Mouse (Mus musculus) embryonic facial prominence, embryonic 12.5 days (tissue): ENCODE measurements around the gene Gpc6. TPM values are rescaled to one million over a fixed set of nuclear protein-coding genes. Genes with fewer than 3 reads are reported as not detected.

Experiments
- ATAC-seq: fragments of 200-750 bp; cut with Nextera tagmentation; 2 replicates; pipeline ENCODE4 v1.8.0; 2017; ENCODE audit not compliant: insufficient number of reproducible peaks, insufficient read depth, low FRiP score, low TSS enrichment
- H3K27ac ChIP-seq: fragments of 300-500 bp; sonication (generic); 2 replicates; pipeline ENCODE4 v1.5.1; 2016; ENCODE audit warnings: mild to moderate bottlenecking
- H3K27me3 ChIP-seq: fragments of 300-500 bp; sonication (generic); 2 replicates; pipeline ENCODE4 v1.6.1; 2016; ENCODE audit warnings: mild to moderate bottlenecking, moderate library complexity
- H3K36me3 ChIP-seq: fragments of 300-500 bp; sonication (generic); 2 replicates; pipeline ENCODE4 v1.6.1; 2016; ENCODE audit warnings: mild to moderate bottlenecking
- H3K4me1 ChIP-seq: fragments of 300-500 bp; sonication (generic); 2 replicates; pipeline ENCODE4 v1.6.1; 2016
- H3K4me2 ChIP-seq: fragments of 300-500 bp; sonication (generic); replicated peaks from 2 replicates; pipeline ENCODE4 v1.6.1; 2016; ENCODE audit warnings: mild to moderate bottlenecking, moderate library complexity
- H3K4me3 ChIP-seq: fragments of 300-500 bp; sonication (generic); 2 replicates; pipeline ENCODE4 v1.5.1; 2016; ENCODE audit warnings: mild to moderate bottlenecking
- H3K9ac ChIP-seq: fragments of 300-500 bp; sonication (generic); 2 replicates; pipeline ENCODE4 v1.6.1; 2016; ENCODE audit warnings: mild to moderate bottlenecking, moderate library complexity
- H3K9me3 ChIP-seq: fragments of 300-500 bp; sonication (generic); 2 replicates; pipeline ENCODE4 v1.6.1; 2016; ENCODE audit warnings: mild to moderate bottlenecking, moderate library complexity
- WGBS: fragments of 180-500 bp; shearing (Covaris S2); methylation state at CpG from one replicate; pipeline ENCODE4 v1.1.7; 2016; 5-methylcytosine and 5-hydroxymethylcytosine counted together
- polyA plus RNA-seq: library from polyadenylated mRNA; unstranded; fragments of >200 nt; fragmentation: Nextera tagmentation; extraction: Ambion mirVana; gene quantifications from 2 replicates; pipeline ENCODE4 v1.2.1, GENCODE M21; 2016

The Gpc6 gene
- polyA plus RNA-seq, 1 experiment from 2014 or later, result 76.9 TPM

- H3K9ac ChIP-seq, result no peak overlapping the region
- no peaks in the 10 kb centered on the region for H3K36me3 ChIP-seq
- ATAC-seq, result no peak
- H3K4me3 ChIP-seq, result no peak overlapping the region
- no peaks in the 10 kb centered on the region for H3K27me3 ChIP-seq
- H3K27ac ChIP-seq, result no peak overlapping the region
- 83% methylated on average over 2 of the region's 2 CpGs for WGBS
- no peak overlapping the region for H3K4me2 ChIP-seq
- H3K4me1 ChIP-seq, result no peaks in the 10 kb centered on the region
- no peaks in the 10 kb centered on the region for H3K9me3 ChIP-seq
Measured at GRCm38 (mm10) chr14:117794874-117795273, 869.8 kb downstream of the Gpc6 start.

- Histone ChIP-seq H3K9me3 (no peaks in the 10 kb centered on the region), H3K4me1 (no peaks in the 10 kb centered on the region), H3K27me3 (no peaks in the 10 kb centered on the region), H3K4me3 (no peak overlapping the region), H3K9ac (no peak overlapping the region), H3K36me3 (no peaks in the 10 kb centered on the region), H3K4me2 (no peak overlapping the region), H3K27ac (no peak overlapping the region)
- ATAC-seq, result no peak
- 76% methylated on average over 5 of the region's 5 CpGs for WGBS
Measured at GRCm38 (mm10) chr14:117796661-117797060, 871.5 kb downstream of the Gpc6 start.

GRCm38 (mm10) chr14:117800399-117800798 is 875.3 kb downstream of the Gpc6 start:
- 87% methylated on average over 5 of the region's 5 CpGs for WGBS
- no peak overlapping the region for H3K4me3 ChIP-seq
- ATAC-seq, result no peak

GRCm38 (mm10) chr14:117807846-117808245 is 882.7 kb downstream of the Gpc6 start:
- Histone ChIP-seq H3K4me2 (no peak overlapping the region), H3K9me3 (no peaks in the 10 kb centered on the region), H3K4me3 (no peak overlapping the region), H3K36me3 (no peaks in the 10 kb centered on the region), H3K27ac (no peak overlapping the region), H3K9ac (no peak overlapping the region), H3K27me3 (no peaks in the 10 kb centered on the region), H3K4me1 (0 out of 2 replicates have a peak, but pooled peaks cover 4% of the 10 kb centered on the region)
- WGBS, result 94% methylated on average over 4 of the region's 4 CpGs
- ATAC-seq, result no peak

More at GRCm38 (mm10) chr14:117800399-117800798, 875.3 kb downstream of the Gpc6 start:
- Histone ChIP-seq H3K4me1 (no peaks in the 10 kb centered on the region), H3K4me2 (no peak overlapping the region), H3K27me3 (no peaks in the 10 kb centered on the region), H3K36me3 (no peaks in the 10 kb centered on the region), H3K9ac (no peak overlapping the region), H3K9me3 (no peaks in the 10 kb centered on the region), H3K27ac (no peak overlapping the region)

- H3K4me1 ChIP-seq, result 0 out of 2 replicates have a peak, but pooled peaks cover 4% of the 10 kb centered on the region
- no peaks in the 10 kb centered on the region for H3K36me3 ChIP-seq
- H3K9me3 ChIP-seq, result no peaks in the 10 kb centered on the region
- 94% methylated on average over 2 of the region's 2 CpGs for WGBS
- H3K4me2 ChIP-seq, result no peak overlapping the region
- ATAC-seq, result no peak
- no peak overlapping the region for H3K9ac ChIP-seq
- no peak overlapping the region for H3K4me3 ChIP-seq
- H3K27ac ChIP-seq, result no peak overlapping the region
- H3K27me3 ChIP-seq, result no peaks in the 10 kb centered on the region
Measured at GRCm38 (mm10) chr14:117808326-117808725, 883.2 kb downstream of the Gpc6 start.

GRCm38 (mm10) chr14:117810321-117811270 is 885.5 kb downstream of the Gpc6 start:
- WGBS, result 77% methylated on average over 15 of the region's 15 CpGs

GRCm38 (mm10) chr14:117813473-117813872 is 888.4 kb downstream of the Gpc6 start:
- H3K4me3 ChIP-seq, result no peak overlapping the region
- no peak overlapping the region for H3K4me2 ChIP-seq
- H3K27ac ChIP-seq, result no peak overlapping the region
- H3K27me3 ChIP-seq, result no peaks in the 10 kb centered on the region
- H3K4me1 ChIP-seq, result 0 out of 2 replicates have a peak, but pooled peaks cover 4% of the 10 kb centered on the region
- no peaks in the 10 kb centered on the region for H3K36me3 ChIP-seq
- no peak overlapping the region for H3K9ac ChIP-seq
- WGBS, result 69% methylated on average over 3 of the region's 3 CpGs
- no peaks in the 10 kb centered on the region for H3K9me3 ChIP-seq
- no peak for ATAC-seq

More at GRCm38 (mm10) chr14:117810321-117811270, 885.5 kb downstream of the Gpc6 start:
- Histone ChIP-seq H3K9ac (no peak overlapping the region), H3K27me3 (no peaks in the 10 kb centered on the region), H3K4me3 (no peak overlapping the region), H3K9me3 (no peaks in the 10 kb centered on the region), H3K4me2 (no peak overlapping the region), H3K27ac (no peak overlapping the region), H3K36me3 (no peaks in the 10 kb centered on the region), H3K4me1 (0 out of 2 replicates have a peak, but pooled peaks cover 4% of the 10 kb centered on the region)
- ATAC-seq, result no peak

- H3K4me1 ChIP-seq, result no peaks in the 10 kb centered on the region
- 89% methylated on average over 9 of the region's 9 CpGs for WGBS
- H3K9ac ChIP-seq, result no peak overlapping the region
- H3K27me3 ChIP-seq, result no peaks in the 10 kb centered on the region
- H3K4me2 ChIP-seq, result no peak overlapping the region
- H3K9me3 ChIP-seq, result no peaks in the 10 kb centered on the region
- ATAC-seq, result no peak
- no peak overlapping the region for H3K27ac ChIP-seq
- H3K36me3 ChIP-seq, result no peaks in the 10 kb centered on the region
- no peak overlapping the region for H3K4me3 ChIP-seq
Measured at GRCm38 (mm10) chr14:117816008-117816407, 890.9 kb downstream of the Gpc6 start.

- no peaks in the 10 kb centered on the region for H3K9me3 ChIP-seq
- 83% methylated on average over 3 of the region's 3 CpGs for WGBS
- H3K4me3 ChIP-seq, result no peak overlapping the region
- H3K4me2 ChIP-seq, result no peak overlapping the region
- H3K36me3 ChIP-seq, result no peaks in the 10 kb centered on the region
- no peak for ATAC-seq
- H3K9ac ChIP-seq, result no peak overlapping the region
- H3K27ac ChIP-seq, result no peak overlapping the region
- no peaks in the 10 kb centered on the region for H3K27me3 ChIP-seq
- H3K4me1 ChIP-seq, result no peaks in the 10 kb centered on the region
Measured at GRCm38 (mm10) chr14:117816706-117817105, 891.6 kb downstream of the Gpc6 start.

- Histone ChIP-seq H3K9ac (no peak overlapping the region), H3K4me2 (no peak overlapping the region), H3K27ac (no peak overlapping the region), H3K4me3 (no peak overlapping the region), H3K9me3 (no peaks in the 10 kb centered on the region), H3K4me1 (no peaks in the 10 kb centered on the region), H3K27me3 (no peaks in the 10 kb centered on the region), H3K36me3 (no peaks in the 10 kb centered on the region)
- no peak for ATAC-seq
- WGBS, result 80% methylated on average over 4 of the region's 4 CpGs
Measured at GRCm38 (mm10) chr14:117817196-117817595, 892.1 kb downstream of the Gpc6 start.

- no peaks in the 10 kb centered on the region for H3K4me1 ChIP-seq
- H3K9ac ChIP-seq, result no peak overlapping the region
- no peaks in the 10 kb centered on the region for H3K27me3 ChIP-seq
- no peaks in the 10 kb centered on the region for H3K36me3 ChIP-seq
- no peak overlapping the region for H3K4me3 ChIP-seq
- ATAC-seq, result no peak
- H3K27ac ChIP-seq, result no peak overlapping the region
- no peak overlapping the region for H3K4me2 ChIP-seq
- no peaks in the 10 kb centered on the region for H3K9me3 ChIP-seq
Measured at GRCm38 (mm10) chr14:117824491-117824890, 899.4 kb downstream of the Gpc6 start.
